Mouse (Mus musculus) ovary, postnatal 14 days (tissue): Measurements from ENCODE around the gene Olfr1129.
"Not testable (repeated sequence)": the region's sequence is repeated elsewhere in the genome, so short reads cannot be mapped to it uniquely, and the experiment has no call there.

Experiments
- DNase-seq: peaks from one replicate; pipeline ENCODE4 v3.0.0; 2022; ENCODE audit warnings: low spot score

Olfr1129 gene

GRCm38 (mm10) chr2:87573602-87574001 is at the start of gene Olfr1129:
Olfr1129 (plus strand) TSS chr2:87573902.
- not testable (repeated sequence) for DNase-seq

GRCm38 (mm10) chr2:87525899-87526616 is 47.6 kb upstream of the Olfr1129 start:
- DNase-seq: not testable (repeated sequence)

DNA sequence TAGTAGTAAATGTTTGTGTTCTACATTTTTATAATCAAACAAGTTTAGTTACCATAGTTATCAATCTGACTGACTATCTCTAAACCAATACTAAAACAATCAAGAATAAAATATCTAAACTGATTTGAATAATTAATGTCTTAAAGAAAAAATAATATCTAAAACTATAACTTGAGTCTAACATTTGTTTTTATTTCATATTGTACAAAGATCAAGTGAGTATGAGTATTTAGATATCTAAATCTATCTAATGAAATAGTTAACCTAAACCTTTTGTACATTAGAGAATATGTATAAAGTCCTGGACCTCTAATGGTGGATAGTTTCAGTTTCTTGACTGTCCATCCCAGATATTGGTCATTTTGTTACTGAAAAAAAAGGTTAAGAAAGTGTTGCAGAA is 42.2 kb upstream of the Olfr1129 start, which contains the start of gene Olfr153:
Gene Olfr153, plus strand, starts transcription at position 301 of the 400 bp plus-strand sequence.
- DNase-seq: no peak

GRCm38 (mm10) chr2:87534826-87535225 is 38.9 kb upstream of the Olfr1129 start:
- no peak for DNase-seq

- DNase-seq: no peak
Observed at GRCm38 (mm10) chr2:87545442-87545841, 28.3 kb upstream of the Olfr1129 start, which contains the start of gene Olfr1128. Olfr1128 (minus strand) TSS chr2:87545542.

GRCm38 (mm10) chr2:87605912-87606311 is 32.2 kb downstream of the Olfr1129 start, which contains the start of gene Olfr1130:
Olfr1130 (plus strand) TSS chr2:87606212.
- DNase-seq: not testable (repeated sequence)

- DNase-seq: no peak
Observed at GRCm38 (mm10) chr2:87626804-87627203, 53.1 kb downstream of the Olfr1129 start, which contains the start of gene Olfr1131. Olfr1131 (plus strand) TSS chr2:87627104.
